ENCODE assay signal across 13 mouse cellular contexts in genomic region chr9:66813392-66813791, GRCm38 (mm10).
"Had no signal": no experiment of that assay in that cellular context is flagged by ENCODE, and none has a peak within 500 bp of the region (broad histone marks: within the 10 kb centered on the region; RNA-seq: fewer than 3 reads in every experiment).

No protein-coding gene starts in this region.

- H3K9me3 ChIP-seq: liver, embryonic 12.5 days; midbrain, embryonic 12.5 days; stomach, embryonic 15.5 days had no signal

- H3K36me3 ChIP-seq: liver, embryonic 12.5 days; midbrain, embryonic 12.5 days; stomach, embryonic 15.5 days had no signal

- DNase-seq: kidney, adult 8-10 months; kidney, postnatal 36 days; layer of hippocampus, adult 9-11 months; layer of hippocampus, postnatal 36 days; lung, embryonic 14.5 days; lung, postnatal 10 days; lung, postnatal 4 days had no signal

- H3K27me3 ChIP-seq: midbrain, embryonic 12.5 days; stomach, embryonic 15.5 days had no signal

- H3K4me2 ChIP-seq: liver, embryonic 12.5 days; lung, embryonic 14.5 days; midbrain, embryonic 12.5 days; stomach, embryonic 15.5 days had no signal

- H3K9ac ChIP-seq: liver, embryonic 12.5 days; lung, embryonic 14.5 days; midbrain, embryonic 12.5 days; stomach, embryonic 15.5 days had no signal

- H3K4me1 ChIP-seq: liver, embryonic 12.5 days; stomach, embryonic 15.5 days had no signal

- H3K4me3 ChIP-seq: liver, embryonic 12.5 days; midbrain, embryonic 12.5 days; stomach, embryonic 15.5 days had no signal

- H3K27ac ChIP-seq: kidney, postnatal 0 days; liver, embryonic 12.5 days; midbrain, embryonic 12.5 days; stomach, embryonic 15.5 days had no signal

- ATAC-seq: intestine, postnatal 0 days; liver, embryonic 12.5 days; midbrain, embryonic 16.5 days had no signal
